Mouse (Mus musculus) ES-E14 (cell line): Measurements from ENCODE around the gene Phgr1.

ENCODE experiments used
- CHD2 ChIP-seq: IDR thresholded peaks from 2 replicates; pipeline ENCODE4 v1.6.1; 2014; ENCODE audit warnings: mild to moderate bottlenecking, low read depth, low read length, inconsistent platforms
- HCFC1 ChIP-seq: IDR thresholded peaks from 2 replicates; pipeline ENCODE4 v1.6.1; 2012; ENCODE audit warnings: low read length, inconsistent platforms, borderline replicate concordance; ENCODE audit not compliant: insufficient read depth
- MAFK ChIP-seq: IDR thresholded peaks from 2 replicates; pipeline ENCODE4 v1.6.1; 2014; ENCODE audit warnings: mild to moderate bottlenecking, low read depth, low read length, inconsistent platforms; ENCODE audit not compliant: insufficient read depth
- ZC3H11A ChIP-seq: IDR thresholded peaks from 2 replicates; pipeline ENCODE4 v1.6.1; 2012; ENCODE audit warnings: low read depth, mild to moderate bottlenecking, inconsistent platforms, low read length, borderline replicate concordance
- ZNF384 ChIP-seq: IDR thresholded peaks from 2 replicates; pipeline ENCODE4 v1.6.1; 2012; ENCODE audit warnings: low read depth, low read length, inconsistent platforms

DNA sequence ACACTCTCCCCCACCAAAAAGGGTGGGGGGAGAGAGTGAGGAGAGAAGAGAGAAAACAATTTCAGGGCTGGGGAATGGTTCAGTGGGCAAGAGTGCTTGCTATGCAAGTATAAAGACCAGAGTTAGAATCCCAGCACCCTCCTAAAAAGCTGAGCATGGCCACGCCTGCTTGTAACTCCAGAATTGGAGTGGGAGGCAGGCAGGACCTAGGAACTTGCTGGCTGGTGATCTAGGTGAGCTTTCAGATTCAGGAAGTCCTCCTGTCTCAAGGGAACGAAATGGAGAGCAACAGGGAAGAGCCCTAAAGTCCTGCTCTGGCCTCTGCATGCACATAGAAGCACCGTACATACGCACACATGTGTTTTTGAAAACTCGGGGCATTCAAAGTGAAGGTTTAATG, 50.2 kb downstream of the Phgr1 start:
- TF ChIP-seq MAFK (no peak), ZNF384 (no peak), ZC3H11A (no peak), CHD2 (no peak), HCFC1 (no peak)
